Mouse (Mus musculus) lung, postnatal 0 days (tissue): ENCODE measurements around the gene Nme9. TPM values are rescaled to one million over a fixed set of nuclear protein-coding genes. Genes with fewer than 3 reads are reported as not detected.

ENCODE experiments used
- ATAC-seq: fragments of 200-750 bp; cut with Nextera tagmentation; 2 replicates; pipeline ENCODE4 v1.8.0; 2017; ENCODE audit warnings: moderate library complexity
- DNase-seq: peaks from one replicate; pipeline ENCODE4 v3.0.0-alpha.2; 2016; ENCODE audit warnings: low spot score
- H3K27ac ChIP-seq: fragments of 300-500 bp; sonication (generic); 2 replicates; pipeline ENCODE4 v1.5.1; 2014; ENCODE audit warnings: antibody characterized with exemption, mild to moderate bottlenecking, low read length, mixed read lengths
- H3K27me3 ChIP-seq: fragments of 300-500 bp; sonication (generic); replicated peaks from 2 replicates; pipeline ENCODE4 v1.6.1; 2014; ENCODE audit warnings: low read length, mixed read lengths; ENCODE audit not compliant: insufficient read depth
- H3K36me3 ChIP-seq: fragments of 300-500 bp; sonication (generic); 2 replicates; pipeline ENCODE4 v1.6.1; 2014; ENCODE audit warnings: low read length, mixed read lengths; ENCODE audit not compliant: insufficient read depth
- H3K4me1 ChIP-seq: fragments of 300-500 bp; sonication (generic); 2 replicates; pipeline ENCODE4 v1.6.1; 2014; ENCODE audit warnings: antibody characterized with exemption, low read depth, low read length, mixed read lengths; ENCODE audit not compliant: insufficient read depth
- H3K4me2 ChIP-seq: fragments of 300-500 bp; sonication (generic); replicated peaks from 2 replicates; pipeline ENCODE4 v1.6.1; 2014; ENCODE audit warnings: low read depth, mild to moderate bottlenecking, low read length, moderate library complexity, mixed read lengths
- H3K4me3 ChIP-seq: fragments of 300-500 bp; sonication (generic); 2 replicates; pipeline ENCODE4 v1.5.1; 2014; ENCODE audit warnings: low read depth, low read length
- H3K9ac ChIP-seq: fragments of 300-500 bp; sonication (generic); replicated peaks from 2 replicates; pipeline ENCODE4 v1.6.1; 2014; ENCODE audit warnings: low read depth, mild to moderate bottlenecking
- H3K9me3 ChIP-seq: fragments of 300-500 bp; sonication (generic); 2 replicates; pipeline ENCODE4 v1.6.1; 2016; ENCODE audit warnings: low read length, mixed read lengths
- CTCF ChIP-seq: IDR thresholded peaks from 2 replicates; pipeline ENCODE4 v1.5.1; 2016; ENCODE audit warnings: antibody characterized with exemption, mild to moderate bottlenecking
- EP300 ChIP-seq: IDR thresholded peaks from 2 replicates; pipeline ENCODE4 v1.6.1; 2016; ENCODE audit warnings: antibody characterized with exemption, mild to moderate bottlenecking, control low read depth
- WGBS: fragments of 180-500 bp; shearing (Covaris S2); extraction: QIAGEN DNeasy Blood & Tissue Kit; methylation state at CpG from one replicate; pipeline ENCODE4 v1.1.7; 2014; 5-methylcytosine and 5-hydroxymethylcytosine counted together
- polyA plus RNA-seq: library from polyadenylated mRNA; unstranded; fragments of >200 nt; fragmentation: Nextera tagmentation; extraction: Ambion mirVana; gene quantifications from 2 replicates; pipeline ENCODE4 v1.2.1, GENCODE M21; 2015

Nme9 gene
- 17.1 and 19.2 TPM in 2 replicates for polyA plus RNA-seq

DNA sequence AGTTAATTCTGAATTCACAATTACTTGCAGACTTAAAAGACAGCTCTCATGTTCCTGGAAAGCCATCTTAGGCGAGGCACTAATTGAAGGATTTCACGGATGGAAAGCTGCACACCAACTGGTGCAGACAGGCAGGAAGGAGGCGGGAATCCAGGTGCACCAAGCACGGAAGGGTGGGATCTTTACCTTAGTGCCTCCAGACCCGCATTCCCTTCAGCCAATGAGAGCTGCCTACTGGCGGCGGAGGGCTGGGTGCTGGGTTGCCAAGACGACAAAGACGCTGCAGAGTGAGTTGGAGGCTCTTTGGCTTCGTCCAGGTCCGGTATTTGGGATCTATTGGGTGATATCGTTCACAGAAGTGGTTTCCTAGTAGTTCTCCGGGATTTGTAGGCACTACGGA is at the start of gene Nme9:
Nme9 (plus strand) TSS at position 315 of the 400 bp plus-strand sequence.
- H3K36me3 ChIP-seq, result no peaks in the 10 kb centered on the region
- H3K27me3 ChIP-seq, result no peaks in the 10 kb centered on the region
- H3K4me1 ChIP-seq, result no peaks in the 10 kb centered on the region; the same call in 1 of the 2 replicates
- peak; percentile 50 for DNase-seq
- no peaks in the 10 kb centered on the region for H3K9me3 ChIP-seq
- no peak within 1 kb of the TSS for H3K4me3 ChIP-seq
- H3K4me2 ChIP-seq, result peak within 1 kb of the TSS; percentile 5; the same call in 1 of the 2 replicates
- no peak within 1 kb of the TSS for H3K9ac ChIP-seq
- 12% methylated on average over 14 of the region's 14 CpGs for WGBS
- TF ChIP-seq CTCF (no peak), EP300 (no peak)
- peak; percentile 70 for ATAC-seq
- H3K27ac ChIP-seq, result no peak within 1 kb of the TSS

DNA sequence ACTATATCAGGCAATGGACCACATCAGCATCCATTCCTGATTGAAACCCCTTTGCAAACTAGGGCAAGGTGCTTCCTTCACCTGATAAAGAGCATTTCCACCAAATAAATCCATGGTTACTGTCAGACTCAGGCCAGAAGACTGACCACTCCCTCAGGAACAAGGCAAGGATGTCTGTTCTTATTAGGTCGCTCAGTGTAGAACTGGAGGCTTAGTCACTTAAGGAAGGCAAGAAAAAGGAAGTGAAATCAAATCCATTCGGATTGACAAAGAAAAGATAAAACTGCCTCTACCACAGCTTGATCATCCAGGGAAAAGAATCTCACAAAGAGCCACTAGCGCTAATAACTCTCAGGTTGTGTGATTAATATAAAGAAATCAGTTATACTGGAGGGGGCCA is 42.0 kb upstream of the Nme9 start:
- TF ChIP-seq CTCF, result no peak
- TF ChIP-seq EP300, result no peak
- Histone ChIP-seq H3K27ac (no peak overlapping the region), H3K4me3 (no peak overlapping the region), H3K36me3 (no peaks in the 10 kb centered on the region), H3K27me3 (no peaks in the 10 kb centered on the region), H3K9me3 (no peaks in the 10 kb centered on the region), H3K4me1 (no peaks in the 10 kb centered on the region), H3K9ac (no peak overlapping the region), H3K4me2 (no peak overlapping the region)
- DNase-seq (no peak), ATAC-seq (no peak)
- 76% methylated on average over 3 of the region's 3 CpGs for WGBS

GRCm38 (mm10) chr9:99411093-99411492 is 40.2 kb upstream of the Nme9 start:
- no peak for TF ChIP-seq EP300
- no peak for TF ChIP-seq CTCF
- 82% methylated on average over 5 of the region's 5 CpGs for WGBS

DNA sequence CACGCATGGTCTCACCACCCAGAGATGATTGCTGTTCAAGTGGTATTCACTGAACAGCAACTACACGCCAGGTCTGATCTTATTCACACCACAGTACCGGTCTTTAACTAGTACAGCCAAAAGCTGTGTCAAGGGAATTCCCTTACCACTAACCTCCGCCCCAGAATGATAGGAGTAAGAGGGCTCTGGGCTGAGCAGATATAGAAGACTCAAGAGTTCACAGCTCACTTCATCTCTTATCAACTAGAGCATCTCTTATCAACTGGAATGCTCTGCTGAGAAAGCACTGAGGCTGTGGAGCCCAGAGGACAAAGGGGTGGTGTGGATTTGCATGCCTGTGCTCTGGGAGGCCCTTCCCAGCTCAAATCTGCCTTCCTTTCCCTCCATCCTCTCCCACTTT is 39.5 kb upstream of the Nme9 start:
- no peak for DNase-seq
- 83% methylated on average over 4 of the region's 4 CpGs for WGBS

More at GRCm38 (mm10) chr9:99411093-99411492, 40.2 kb upstream of the Nme9 start:
- Histone ChIP-seq H3K9ac (no peak overlapping the region), H3K27ac (no peak overlapping the region), H3K36me3 (no peaks in the 10 kb centered on the region), H3K4me2 (no peak overlapping the region), H3K4me1 (no peaks in the 10 kb centered on the region), H3K9me3 (no peaks in the 10 kb centered on the region), H3K4me3 (no peak overlapping the region), H3K27me3 (no peaks in the 10 kb centered on the region)
- ATAC-seq (no peak), DNase-seq (no peak)

GRCm38 (mm10) chr9:99416809-99417208 is 34.5 kb upstream of the Nme9 start:
- WGBS, result 83% methylated on average over 3 of the region's 3 CpGs
- TF ChIP-seq CTCF (no peak), EP300 (no peak)
- no peak overlapping the region for H3K9ac ChIP-seq
- no peak overlapping the region for H3K4me2 ChIP-seq
- no peaks in the 10 kb centered on the region for H3K27me3 ChIP-seq
- no peak overlapping the region for H3K4me3 ChIP-seq
- H3K9me3 ChIP-seq, result no peaks in the 10 kb centered on the region
- no peak for DNase-seq
- no peak overlapping the region for H3K27ac ChIP-seq
- H3K4me1 ChIP-seq, result peaks cover 3% of the 10 kb centered on the region; the same call in 1 of the 2 replicates
- no peak for ATAC-seq
- H3K36me3 ChIP-seq, result no peaks in the 10 kb centered on the region

More for the DNA sequence above, 39.5 kb upstream of the Nme9 start:
- no peaks in the 10 kb centered on the region for H3K27me3 ChIP-seq
- ATAC-seq, result no peak
- no peak overlapping the region for H3K27ac ChIP-seq
- H3K9ac ChIP-seq, result no peak overlapping the region
- H3K4me3 ChIP-seq, result no peak overlapping the region
- no peaks in the 10 kb centered on the region for H3K4me1 ChIP-seq
- TF ChIP-seq EP300 (no peak), CTCF (no peak)
- no peak overlapping the region for H3K4me2 ChIP-seq
- no peaks in the 10 kb centered on the region for H3K9me3 ChIP-seq
- no peaks in the 10 kb centered on the region for H3K36me3 ChIP-seq

DNA sequence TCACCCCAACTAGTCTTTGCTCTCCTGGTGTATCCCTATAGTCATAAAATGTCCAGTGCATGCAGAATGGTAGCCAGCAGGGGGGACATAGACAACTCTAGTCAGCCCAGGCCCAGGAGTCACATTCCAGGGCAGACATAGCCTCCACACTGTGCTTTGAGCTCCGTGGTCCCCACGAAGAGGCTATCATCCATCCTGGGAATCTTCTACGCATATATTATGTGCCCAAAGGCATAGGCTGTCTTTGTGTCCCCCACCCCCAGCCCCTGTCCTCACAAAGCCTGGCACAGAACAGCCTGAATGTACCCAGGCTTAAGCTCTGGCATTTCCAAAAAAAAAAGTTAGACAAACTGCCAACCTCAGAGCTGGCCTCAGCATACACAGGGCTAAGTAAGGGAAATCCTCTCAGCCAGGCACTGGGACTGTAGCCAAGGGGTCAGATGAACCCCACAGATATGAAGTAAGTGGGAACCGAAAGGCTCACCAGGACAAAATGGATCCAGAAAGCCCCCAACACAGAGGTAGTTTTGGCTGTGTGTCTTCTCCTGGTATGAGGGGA is 33.9 kb upstream of the Nme9 start:
- Histone ChIP-seq H3K27ac (no peak overlapping the region), H3K4me2 (no peak overlapping the region), H3K36me3 (no peaks in the 10 kb centered on the region), H3K27me3 (no peaks in the 10 kb centered on the region), H3K4me1 (peaks cover 3% of the 10 kb centered on the region; the same call in 1 of the 2 replicates), H3K9ac (no peak overlapping the region), H3K9me3 (no peaks in the 10 kb centered on the region), H3K4me3 (no peak overlapping the region)
- ATAC-seq (0 out of 2 replicates have a peak, but pooled peaks have one; percentile 18), DNase-seq (no peak)
- WGBS, result 54% methylated on average over 4 of the region's 4 CpGs
- TF ChIP-seq EP300, result no peak
- TF ChIP-seq CTCF, result no peak
